In the genomic region with DNA sequence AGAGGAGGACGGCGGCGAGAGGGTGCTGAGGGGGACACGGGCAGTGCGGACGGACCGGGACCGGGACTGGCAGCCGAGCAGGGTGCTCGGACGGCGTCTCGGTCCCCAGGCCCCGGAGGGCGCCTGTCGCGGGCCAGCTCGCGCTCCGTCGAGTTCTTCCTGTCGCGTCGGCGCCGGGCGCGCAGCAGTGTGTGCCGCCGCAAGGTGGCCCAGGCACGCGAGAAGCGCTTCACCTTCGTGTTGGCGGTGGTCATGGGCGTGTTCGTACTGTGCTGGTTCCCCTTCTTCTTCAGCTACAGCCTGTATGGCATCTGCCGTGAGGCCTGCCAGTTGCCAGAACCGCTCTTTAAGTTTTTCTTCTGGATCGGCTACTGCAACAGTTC, we compare ENCODE assay signal across 8 mouse cellular contexts. TPM values are rescaled to one million over a fixed set of nuclear protein-coding genes. Genes with fewer than 3 reads are reported as not detected.
DNase-seq lines count a peak whose midpoint lies in the region; ATAC-seq and TF ChIP-seq lines count a peak whose summit lies in the region.

No protein-coding gene starts in this region.

- H3K4me2 ChIP-seq in kidney, embryonic 16.5 days (replicated peaks; ENCODE audit: low read depth, low read length), result peak overlapping the region; percentile 91
- H3K4me2 ChIP-seq in forebrain, embryonic 14.5 days (ENCODE audit: low read length), result peak overlapping the region; percentile 74
- peak overlapping the region; percentile 26; the same call in 1 of the 2 replicates for H3K4me2 ChIP-seq in midbrain, embryonic 11.5 days
- no peak overlapping the region for H3K4me2 ChIP-seq in lung, postnatal 0 days (replicated peaks; ENCODE audit: low read depth, low read length)

- peak overlapping the region; percentile 55 for H3K4me3 ChIP-seq in kidney, embryonic 16.5 days (ENCODE audit: low read length)
- peak overlapping the region; percentile 43 for H3K4me3 ChIP-seq in forebrain, embryonic 14.5 days (ENCODE audit: low read depth, low read length)
- H3K4me3 ChIP-seq in midbrain, embryonic 11.5 days (ENCODE audit: low read depth, low read length), result 0 out of 2 replicates have a peak overlapping the region, but pooled peaks have one; percentile 4
- no peak overlapping the region; the same call in 1 of the 2 replicates for H3K4me3 ChIP-seq in lung, postnatal 0 days (ENCODE audit: low read depth, low read length)

- H3K4me1 ChIP-seq in kidney, embryonic 16.5 days (ENCODE audit: insufficient read depth, low read length), result peaks cover 11% of the 10 kb centered on the region; the same call in 1 of the 2 replicates
- H3K4me1 ChIP-seq in forebrain, embryonic 14.5 days (ENCODE audit: control insufficient read depth, insufficient read depth, low read length), result no peaks in the 10 kb centered on the region
- H3K4me1 ChIP-seq in midbrain, embryonic 11.5 days (ENCODE audit: control insufficient read depth, insufficient read depth, low read length), result peaks cover 15% of the 10 kb centered on the region
- H3K4me1 ChIP-seq in lung, postnatal 0 days (ENCODE audit: insufficient read depth, low read depth, low read length), result no peaks in the 10 kb centered on the region

- no peak for ATAC-seq in kidney, embryonic 16.5 days (ENCODE audit: low FRiP score, low TSS enrichment)
- peak; percentile 25; the same call in 1 of the 2 replicates for ATAC-seq in forebrain, embryonic 14.5 days
- ATAC-seq in midbrain, embryonic 11.5 days (ENCODE audit: low FRiP score), result no peak
- no peak for ATAC-seq in erythroid progenitor cell, adult 5-6 weeks (replicated peaks; ENCODE audit: low FRiP score, poor library complexity, severe bottlenecking)
- no peak for ATAC-seq in lung, postnatal 0 days
- ATAC-seq in CD4-positive, CD25-positive, alpha-beta regulatory T cell, adult 4 months, result no peak

- TF ChIP-seq CTCF in lung, postnatal 0 days (IDR thresholded peaks at IDR 0.05), result no peak

- H3K27ac ChIP-seq in kidney, embryonic 16.5 days (ENCODE audit: low read length), result no peak overlapping the region
- H3K27ac ChIP-seq in forebrain, embryonic 14.5 days (ENCODE audit: low read depth, low read length), result no peak overlapping the region
- H3K27ac ChIP-seq in midbrain, embryonic 11.5 days (ENCODE audit: low read depth, low read length), result no peak overlapping the region
- no peak overlapping the region for H3K27ac ChIP-seq in lung, postnatal 0 days (ENCODE audit: low read length)

- DNase-seq in kidney, adult 8-10 months, result no peak
- peak; percentile 77 for DNase-seq in ZHBTc4 (ENCODE audit: low read depth, low spot score)
- DNase-seq in forebrain, embryonic 14.5 days (ENCODE audit: low spot score), result peak; percentile 29
- DNase-seq in midbrain, embryonic 11.5 days (ENCODE audit: low spot score, missing footprints), result no peak
- DNase-seq in lung, postnatal 0 days (ENCODE audit: low spot score), result no peak

- no peak for TF ChIP-seq EP300 in lung, postnatal 0 days (IDR thresholded peaks at IDR 0.05)

- peaks cover 70% of the 10 kb centered on the region for H3K27me3 ChIP-seq in kidney, embryonic 16.5 days (ENCODE audit: insufficient read depth, low read length)
- H3K27me3 ChIP-seq in forebrain, embryonic 14.5 days (replicated peaks; ENCODE audit: control insufficient read depth, insufficient read depth, low read length), result peaks cover 66% of the 10 kb centered on the region
- peaks cover 62% of the 10 kb centered on the region for H3K27me3 ChIP-seq in midbrain, embryonic 11.5 days (ENCODE audit: control insufficient read depth, insufficient read depth, low read length)
- peaks cover 54% of the 10 kb centered on the region for H3K27me3 ChIP-seq in lung, postnatal 0 days (replicated peaks; ENCODE audit: insufficient read depth, low read length)

- H3K9ac ChIP-seq in kidney, embryonic 16.5 days (replicated peaks; ENCODE audit: low read length), result no peak overlapping the region
- H3K9ac ChIP-seq in forebrain, embryonic 14.5 days (ENCODE audit: low read length), result no peak overlapping the region
- H3K9ac ChIP-seq in midbrain, embryonic 11.5 days (ENCODE audit: low read length), result no peak overlapping the region
- no peak overlapping the region for H3K9ac ChIP-seq in lung, postnatal 0 days (replicated peaks; ENCODE audit: low read depth)

- 5% methylated on average over 36 of the region's 40 CpGs for WGBS in kidney, embryonic 16.5 days
- 7% methylated on average over 40 of the region's 40 CpGs for WGBS in forebrain, embryonic 14.5 days
- 5% methylated on average over 39 of the region's 40 CpGs for WGBS in midbrain, embryonic 11.5 days
- 4% methylated on average over 24 of the region's 40 CpGs for WGBS in lung, postnatal 0 days

- H3K9me3 ChIP-seq in kidney, embryonic 16.5 days (ENCODE audit: low read length), result no peaks in the 10 kb centered on the region
- H3K9me3 ChIP-seq in forebrain, embryonic 14.5 days (replicated peaks; ENCODE audit: control insufficient read depth, low read length), result no peaks in the 10 kb centered on the region
- no peaks in the 10 kb centered on the region for H3K9me3 ChIP-seq in midbrain, embryonic 11.5 days (ENCODE audit: control insufficient read depth, low read length)
- no peaks in the 10 kb centered on the region for H3K9me3 ChIP-seq in lung, postnatal 0 days (ENCODE audit: low read length)

- no peaks in the 10 kb centered on the region for H3K36me3 ChIP-seq in kidney, embryonic 16.5 days (ENCODE audit: insufficient read depth, low read length)
- no peaks in the 10 kb centered on the region for H3K36me3 ChIP-seq in forebrain, embryonic 14.5 days (ENCODE audit: control insufficient read depth, insufficient read depth, low read length)
- no peaks in the 10 kb centered on the region for H3K36me3 ChIP-seq in midbrain, embryonic 11.5 days (ENCODE audit: control insufficient read depth, insufficient read depth, low read length)
- no peaks in the 10 kb centered on the region for H3K36me3 ChIP-seq in lung, postnatal 0 days (ENCODE audit: insufficient read depth, low read length)

RNA-seq across cellular contexts. Expression of a gene that starts 2.7 kb away (rescaled TPM):
- 0.15 and 0.16 TPM in 2 replicates for polyA plus RNA-seq in kidney, embryonic 16.5 days (2015; fragmentation: Nextera tagmentation; extraction: Ambion mirVana)
- 0.89 and 0.94 TPM in 2 replicates for polyA plus RNA-seq in forebrain, embryonic 14.5 days (2014; fragmentation: Nextera tagmentation; extraction: Ambion mirVana)
- 0.05 TPM in 1 of 2 replicates, not detected in the other for polyA plus RNA-seq in midbrain, embryonic 11.5 days (2014; fragmentation: Nextera tagmentation; extraction: Ambion mirVana)
- total RNA-seq in erythroid progenitor cell, adult 5-6 weeks (2015; ENCODE audit: low replicate concordance), result not detected in 2 replicates
- not detected in 2 replicates for total RNA-seq in erythroid progenitor cell, adult 5-6 weeks (2017; ENCODE audit: low replicate concordance)
- not detected in 2 replicates for polyA plus RNA-seq in lung, postnatal 0 days (2015; fragmentation: Nextera tagmentation; extraction: Ambion mirVana)
- polyA plus RNA-seq in CD4-positive, CD25-positive, alpha-beta regulatory T cell, adult 4 months (2017; shearing (Covaris generic)), result not detected

Comparison
In these comparisons a context has a peak if more than half of its experiments do, and no peak if none do; other contexts are left out.
1. DNase-seq: peak in ZHBTc4 (single experiment) and forebrain, embryonic 14.5 days (single experiment); none in kidney, adult 8-10 months (0 of 2), midbrain, embryonic 11.5 days (single experiment) and lung, postnatal 0 days (single experiment).